In the genomic region with DNA sequence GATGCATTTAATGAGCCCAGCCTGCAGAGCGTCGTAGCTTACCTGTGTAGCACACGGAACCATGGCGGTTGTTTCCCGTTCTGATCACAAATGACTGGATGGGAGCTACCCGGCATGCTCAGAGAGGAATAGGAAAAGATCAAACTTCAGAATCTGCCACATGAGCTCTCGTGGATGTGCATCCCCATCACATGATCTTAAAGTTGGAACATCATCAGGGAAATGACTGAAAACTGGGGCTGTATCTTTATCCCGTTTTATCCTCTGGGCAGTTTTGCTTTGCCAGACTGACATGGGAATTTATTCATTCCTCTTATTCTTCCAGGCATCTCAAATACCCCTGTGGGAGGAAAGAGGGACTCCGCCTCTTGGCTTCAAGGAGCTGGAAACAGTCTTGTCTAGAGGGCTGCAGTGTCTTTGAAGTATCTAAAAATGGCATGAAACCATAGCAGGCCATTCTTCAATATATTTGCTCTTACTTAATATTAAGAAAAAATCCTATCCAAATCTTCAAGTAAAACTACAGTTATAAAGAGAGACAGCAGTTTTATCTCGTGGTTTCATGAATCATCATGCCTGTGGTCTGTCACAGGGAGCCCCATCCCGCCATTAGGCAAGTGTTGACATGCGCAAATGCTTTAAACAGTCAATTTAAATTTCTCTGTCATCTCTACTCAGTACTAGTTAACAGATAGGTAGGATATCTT, we compare ENCODE assay signal across 26 mouse cellular contexts.
DNase-seq lines count a peak whose midpoint lies in the region; ATAC-seq lines count a peak whose summit lies in the region.
"Had no signal": no experiment of that assay in that cellular context is flagged by ENCODE, and none has a peak within 500 bp of the region (broad histone marks: within the 10 kb centered on the region; RNA-seq: fewer than 3 reads in every experiment).

No protein-coding gene starts in this region.

- ATAC-seq in embryonic facial prominence, embryonic 14.5 days (ENCODE audit: low read depth): no peak
- ATAC-seq: forebrain, embryonic 13.5 days; intestine, postnatal 0 days; midbrain, embryonic 16.5 days had no signal

- no peaks in the 10 kb centered on the region for H3K36me3 ChIP-seq in embryonic facial prominence, embryonic 14.5 days (ENCODE audit: control insufficient read depth, insufficient read depth, low read length)
- no peaks in the 10 kb centered on the region for H3K36me3 ChIP-seq in embryonic facial prominence, embryonic 10.5 days (replicated peaks)
- H3K36me3 ChIP-seq: embryonic facial prominence, embryonic 15.5 days; heart, embryonic 13.5 days; midbrain, embryonic 10.5 days; neural tube, embryonic 12.5 days had no signal

- H3K4me2 ChIP-seq in embryonic facial prominence, embryonic 14.5 days (ENCODE audit: low read depth, low read length): no peak overlapping the region
- H3K4me2 ChIP-seq: embryonic facial prominence, embryonic 15.5 days; forebrain, embryonic 13.5 days; heart, embryonic 13.5 days; hindbrain, embryonic 14.5 days; neural tube, embryonic 12.5 days had no signal

- DNase-seq in embryonic facial prominence, embryonic 14.5 days (ENCODE audit: low spot score): peak; percentile 63
- DNase-seq in embryonic facial prominence, embryonic 10.5 days (ENCODE audit: low spot score): no peak
- peak; percentile 23 for DNase-seq in lung, postnatal 36 days
- DNase-seq in lung, postnatal 10 days: no peak
- peak; percentile 44 for DNase-seq in gastrocnemius, postnatal 25 days
- DNase-seq in urinary bladder, postnatal 14 days (ENCODE audit: low spot score): no peak
- no peak for DNase-seq in left cerebral cortex, postnatal 4 days
- DNase-seq: adrenal gland, adult 8-10 months; cerebellum, adult 8-10 months; cerebellum, postnatal 36 days; heart, postnatal 10 days; kidney, postnatal 14 days; layer of hippocampus, adult 9-11 months; liver; lung, adult 2 months; lung, postnatal 14 days; right cerebral cortex, adult 18-20 months had no signal

- no peak overlapping the region for H3K4me3 ChIP-seq in embryonic facial prominence, embryonic 14.5 days (ENCODE audit: low read depth, low read length)
- no peak overlapping the region for H3K4me3 ChIP-seq in embryonic facial prominence, embryonic 10.5 days
- H3K4me3 ChIP-seq: embryonic facial prominence, embryonic 15.5 days; forebrain, embryonic 13.5 days; heart, embryonic 13.5 days; midbrain, embryonic 10.5 days; neural tube, embryonic 12.5 days had no signal

- H3K9me3 ChIP-seq in embryonic facial prominence, embryonic 14.5 days (ENCODE audit: control insufficient read depth, low read length): no peaks in the 10 kb centered on the region
- no peaks in the 10 kb centered on the region for H3K9me3 ChIP-seq in embryonic facial prominence, embryonic 10.5 days
- H3K9me3 ChIP-seq: embryonic facial prominence, embryonic 15.5 days; forebrain, embryonic 13.5 days; heart, embryonic 13.5 days; midbrain, embryonic 10.5 days; neural tube, embryonic 12.5 days had no signal

- intact Hi-C loops in left cerebral cortex, postnatal 4 days (cut with DNase I): no loop called here

- H3K27ac ChIP-seq in embryonic facial prominence, embryonic 14.5 days (replicated peaks; ENCODE audit: low read depth, low read length): no peak overlapping the region
- H3K27ac ChIP-seq in embryonic facial prominence, embryonic 10.5 days (replicated peaks): no peak overlapping the region
- H3K27ac ChIP-seq: embryonic facial prominence, embryonic 15.5 days; forebrain, embryonic 13.5 days; heart, embryonic 13.5 days; hindbrain, embryonic 14.5 days; liver, embryonic 14.5 days; midbrain, embryonic 10.5 days; neural tube, embryonic 12.5 days had no signal

- no peak overlapping the region for H3K9ac ChIP-seq in embryonic facial prominence, embryonic 14.5 days (ENCODE audit: low read depth, low read length)
- H3K9ac ChIP-seq: embryonic facial prominence, embryonic 15.5 days; forebrain, embryonic 13.5 days; heart, embryonic 13.5 days; hindbrain, embryonic 14.5 days; liver, embryonic 14.5 days; neural tube, embryonic 12.5 days had no signal

- H3K4me1 ChIP-seq in embryonic facial prominence, embryonic 14.5 days (ENCODE audit: control insufficient read depth, insufficient read depth, low read length): 0 out of 2 replicates have a peak, but pooled peaks cover 6% of the 10 kb centered on the region
- peaks cover 12% of the 10 kb centered on the region for H3K4me1 ChIP-seq in embryonic facial prominence, embryonic 10.5 days

- no peaks in the 10 kb centered on the region for H3K27me3 ChIP-seq in embryonic facial prominence, embryonic 14.5 days (replicated peaks; ENCODE audit: control insufficient read depth, insufficient read depth, low read length)
- H3K27me3 ChIP-seq in embryonic facial prominence, embryonic 10.5 days (replicated peaks; ENCODE audit: low read depth, poor library complexity, severe bottlenecking): no peaks in the 10 kb centered on the region
- H3K27me3 ChIP-seq: embryonic facial prominence, embryonic 15.5 days; forebrain, embryonic 13.5 days; heart, embryonic 13.5 days; neural tube, embryonic 12.5 days had no signal

- WGBS in embryonic facial prominence, embryonic 14.5 days: 68% methylated on average over 12 of the region's 12 CpGs
- 91% methylated on average over 12 of the region's 12 CpGs for WGBS in embryonic facial prominence, embryonic 10.5 days

Comparison
In these comparisons a context has a peak if more than half of its experiments do, and no peak if none do; other contexts are left out.
1. DNase-seq: peak in embryonic facial prominence, embryonic 14.5 days (single experiment), lung, postnatal 36 days (single experiment) and gastrocnemius, postnatal 25 days (single experiment); none in embryonic facial prominence, embryonic 10.5 days (single experiment), lung, postnatal 10 days (single experiment), urinary bladder, postnatal 14 days (single experiment) and left cerebral cortex, postnatal 4 days (single experiment).